Mouse (Mus musculus) bone marrow, adult 2 months (tissue): Measurements from ENCODE around the gene Slc16a13.

ENCODE experiments used
- CTCF ChIP-seq: fragments of 200-500 bp; IDR thresholded peaks from 2 replicates; pipeline ENCODE4 v1.5.1; 2011; ENCODE audit warnings: low read length, control low read depth; ENCODE audit not compliant: control insufficient read depth, insufficient read depth
- POLR2A ChIP-seq: fragments of 200-500 bp; IDR thresholded peaks from 2 replicates; pipeline ENCODE4 v1.6.1; 2011; ENCODE audit warnings: low read depth, mild to moderate bottlenecking, control low read depth, low read length, borderline replicate concordance; ENCODE audit not compliant: control insufficient read depth

DNA sequence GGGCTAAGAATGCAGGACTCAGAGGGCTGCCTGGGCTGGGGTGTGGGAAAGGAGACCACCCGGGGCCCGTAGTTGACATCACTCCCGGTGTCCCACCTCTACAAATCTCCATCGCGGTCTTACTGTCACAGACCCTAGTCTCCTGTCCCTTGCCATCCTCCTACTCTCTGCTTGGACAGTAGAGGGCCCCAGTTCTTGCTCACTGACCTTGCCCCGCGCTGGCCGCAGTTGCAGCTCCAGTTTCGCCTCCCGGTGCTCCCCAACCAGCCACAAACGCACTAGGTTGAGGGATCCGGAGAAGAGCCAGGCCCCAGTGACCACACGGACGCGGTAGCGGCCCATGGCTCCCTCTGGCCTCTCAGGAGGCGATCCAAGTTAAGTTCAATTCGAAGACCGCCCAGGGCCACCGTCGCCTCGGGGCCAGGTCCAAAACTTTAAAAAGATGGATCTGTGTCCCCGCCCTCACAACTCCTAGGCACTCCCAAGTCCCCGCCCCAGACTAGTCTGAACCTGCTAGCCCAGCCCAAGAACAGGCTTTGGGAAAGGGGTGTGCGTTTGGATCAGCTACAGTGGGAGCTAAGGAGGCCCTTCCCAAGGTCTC is 34.2 kb upstream of the Slc16a13 start, which contains the start of gene Alox12:
- TF ChIP-seq POLR2A, result no peak
- TF ChIP-seq CTCF, result peak; percentile 31
